Mouse (Mus musculus) layer of hippocampus, adult 9-11 months (tissue): ENCODE data around the gene Lipe.
A peak's percentile ranks its signal among the peaks of the same experiment; 100 is the strongest.

Experiments used
- DNase-seq: peaks from one replicate; pipeline ENCODE4 v3.0.0; 2022

The Lipe gene

DNA sequence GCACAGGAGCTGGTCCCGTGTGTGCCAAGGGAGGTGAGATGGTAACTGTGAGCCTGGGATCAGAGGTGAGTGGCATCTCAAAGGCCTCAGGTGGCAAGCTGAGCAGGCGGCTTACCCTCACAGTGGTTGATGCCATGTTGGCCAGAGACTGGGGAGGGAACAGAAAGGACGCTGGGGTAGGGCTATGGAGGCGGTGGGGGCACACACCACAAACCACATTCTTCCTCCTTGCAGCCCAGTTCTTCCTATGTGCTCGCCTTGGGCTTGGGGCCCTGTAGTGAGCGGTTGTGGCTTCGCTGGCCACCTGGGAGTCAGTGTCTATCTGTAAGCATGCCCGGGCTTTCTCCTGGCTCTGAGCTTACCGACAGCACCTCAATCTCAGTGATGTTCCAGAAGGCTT lies 13.7 kb downstream of the Lipe start:
- DNase-seq = no peak

DNA sequence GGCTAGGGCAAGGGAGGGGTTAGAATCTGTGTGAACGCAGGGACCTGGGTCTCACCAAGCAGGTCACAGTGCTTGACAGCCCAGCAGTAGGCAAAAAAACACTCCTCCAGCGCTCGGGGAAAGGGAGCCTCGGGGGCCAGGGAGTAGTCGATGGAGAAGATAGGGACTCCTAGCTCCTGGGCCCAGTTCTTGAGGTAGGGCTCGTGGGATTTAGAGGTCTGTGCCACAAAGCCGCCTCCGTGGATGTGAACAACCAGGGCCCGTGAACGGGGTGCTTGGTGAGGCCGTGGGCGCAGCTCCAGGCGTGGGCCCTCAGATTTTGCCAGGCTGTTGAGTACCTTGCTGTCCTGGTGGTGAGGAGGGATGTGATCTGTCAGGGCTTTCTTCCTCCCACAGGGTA lies 14.2 kb downstream of the Lipe start:
- DNase-seq = no peak

DNA sequence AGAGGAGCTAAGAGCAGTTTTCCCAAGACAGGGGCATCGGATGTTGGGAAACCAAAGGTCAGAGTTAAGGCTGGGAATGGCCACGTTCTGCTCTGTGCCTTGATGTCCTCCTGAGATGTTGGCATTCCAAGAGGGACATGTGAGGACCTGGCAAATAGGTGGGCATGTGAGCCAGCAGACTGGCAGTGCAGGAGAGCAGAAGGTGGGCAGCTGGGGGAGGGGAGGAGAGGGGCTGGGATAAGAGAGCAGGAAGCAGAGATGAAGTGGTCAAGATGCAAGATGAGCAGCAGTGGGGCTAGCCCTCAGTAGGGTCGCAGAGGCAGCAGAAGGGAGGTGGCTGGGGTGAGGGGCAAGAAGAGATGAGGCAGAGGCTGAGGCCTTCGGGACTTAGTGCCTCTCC lies 14.6 kb downstream of the Lipe start:
- no peak for DNase-seq

DNA sequence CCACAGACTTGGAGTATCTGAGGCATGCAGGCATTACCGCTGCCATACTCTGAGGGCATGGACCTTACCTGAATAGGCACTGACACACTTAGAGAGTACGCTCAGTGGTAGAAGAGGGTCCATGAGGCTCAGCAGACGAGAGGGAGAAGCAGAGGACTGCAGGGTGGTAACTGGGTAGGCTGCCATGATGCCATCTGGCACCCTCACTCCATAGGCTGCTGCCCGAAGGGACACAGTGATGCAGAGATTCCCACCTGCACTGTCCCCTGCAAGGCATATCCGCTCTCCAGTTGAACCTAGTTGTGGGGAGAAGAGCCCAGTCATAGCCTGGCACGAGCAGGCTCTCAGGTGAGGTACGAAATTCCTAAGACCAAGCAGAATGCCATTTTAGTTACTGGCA lies 15.1 kb downstream of the Lipe start:
- DNase-seq = no peak

DNA sequence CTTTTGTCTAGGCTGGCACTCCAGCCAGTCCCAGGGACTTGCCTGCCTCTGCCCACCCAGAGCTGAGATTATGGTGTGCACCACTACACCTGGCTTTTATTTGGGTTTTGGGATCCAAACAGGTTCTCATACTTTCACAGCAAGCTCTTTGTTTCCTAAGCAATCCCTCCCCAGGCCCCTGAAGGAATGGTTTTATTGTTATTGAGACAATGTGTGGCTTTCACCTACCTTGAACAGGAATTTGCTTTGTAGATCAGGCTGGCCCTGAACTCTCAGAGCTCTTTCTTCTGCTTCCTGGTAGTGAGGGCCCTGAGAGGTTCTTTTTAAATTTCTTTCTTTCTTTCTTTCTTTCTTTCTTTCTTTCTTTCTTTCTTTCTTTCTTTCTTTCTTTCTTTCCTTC lies 16.0 kb downstream of the Lipe start:
- DNase-seq = no peak

DNA sequence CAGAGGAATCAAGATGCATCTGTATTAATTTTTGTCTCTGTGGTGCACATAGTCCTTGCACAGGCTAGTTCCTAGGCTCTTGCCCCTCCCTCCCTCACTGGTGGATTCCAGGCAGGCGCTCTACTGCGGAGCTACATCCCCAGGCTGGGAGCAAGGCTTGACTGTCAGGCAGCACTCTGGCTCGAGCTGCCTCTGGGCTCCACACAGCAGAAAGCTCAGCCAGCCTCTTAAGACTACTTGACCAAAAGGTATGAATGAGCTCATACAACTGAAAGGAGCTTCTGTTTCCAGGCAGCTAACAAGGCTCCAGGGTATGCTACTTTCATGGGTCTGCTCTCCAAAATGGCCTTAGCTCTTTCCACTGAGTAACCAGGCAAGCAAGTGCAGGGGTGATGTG lies 17.2 kb downstream of the Lipe start:
- no peak for DNase-seq

DNA sequence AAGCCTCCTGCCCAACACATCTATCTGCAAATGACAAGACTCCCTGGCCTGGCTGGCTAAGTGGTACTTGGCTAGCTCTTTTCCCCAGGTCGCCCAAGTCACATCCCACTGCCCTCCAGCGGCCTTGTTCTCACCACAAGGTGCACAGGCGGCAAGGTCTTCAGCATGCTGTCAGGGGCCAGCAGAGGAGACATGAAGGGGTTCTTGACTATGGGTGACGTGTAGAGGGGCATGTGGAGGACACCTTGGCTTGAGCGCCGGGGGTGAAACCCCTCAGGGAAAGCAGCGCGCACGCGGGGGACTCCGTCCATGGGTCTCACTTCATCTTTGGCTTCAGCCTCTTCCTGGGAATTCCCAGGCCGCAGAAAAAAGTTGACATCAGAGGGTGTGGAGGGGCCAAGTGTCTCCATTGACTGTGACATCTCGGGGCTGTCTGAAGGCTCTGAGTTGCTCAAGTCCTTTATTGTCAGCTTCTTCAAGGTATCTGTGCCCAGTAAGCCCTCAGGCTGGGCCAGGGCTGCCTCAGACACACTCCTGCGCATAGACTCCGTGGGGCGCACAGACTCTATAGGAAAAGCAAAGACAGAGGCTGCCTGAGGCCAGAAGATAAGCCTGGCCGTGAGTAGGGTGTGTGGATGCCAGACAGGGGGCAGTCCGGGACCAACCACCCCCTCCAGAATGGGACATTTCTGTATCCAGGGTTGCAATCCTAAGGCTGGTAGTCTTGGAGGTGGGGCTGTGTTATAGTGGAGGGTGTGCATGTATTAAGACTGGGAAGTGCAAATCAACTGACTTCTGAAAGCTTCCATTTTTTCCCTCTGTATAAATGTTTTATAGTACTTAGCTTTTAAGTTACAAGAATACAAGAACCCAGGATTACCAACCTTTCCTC lies 17.9 kb downstream of the Lipe start:
- no peak for DNase-seq

DNA sequence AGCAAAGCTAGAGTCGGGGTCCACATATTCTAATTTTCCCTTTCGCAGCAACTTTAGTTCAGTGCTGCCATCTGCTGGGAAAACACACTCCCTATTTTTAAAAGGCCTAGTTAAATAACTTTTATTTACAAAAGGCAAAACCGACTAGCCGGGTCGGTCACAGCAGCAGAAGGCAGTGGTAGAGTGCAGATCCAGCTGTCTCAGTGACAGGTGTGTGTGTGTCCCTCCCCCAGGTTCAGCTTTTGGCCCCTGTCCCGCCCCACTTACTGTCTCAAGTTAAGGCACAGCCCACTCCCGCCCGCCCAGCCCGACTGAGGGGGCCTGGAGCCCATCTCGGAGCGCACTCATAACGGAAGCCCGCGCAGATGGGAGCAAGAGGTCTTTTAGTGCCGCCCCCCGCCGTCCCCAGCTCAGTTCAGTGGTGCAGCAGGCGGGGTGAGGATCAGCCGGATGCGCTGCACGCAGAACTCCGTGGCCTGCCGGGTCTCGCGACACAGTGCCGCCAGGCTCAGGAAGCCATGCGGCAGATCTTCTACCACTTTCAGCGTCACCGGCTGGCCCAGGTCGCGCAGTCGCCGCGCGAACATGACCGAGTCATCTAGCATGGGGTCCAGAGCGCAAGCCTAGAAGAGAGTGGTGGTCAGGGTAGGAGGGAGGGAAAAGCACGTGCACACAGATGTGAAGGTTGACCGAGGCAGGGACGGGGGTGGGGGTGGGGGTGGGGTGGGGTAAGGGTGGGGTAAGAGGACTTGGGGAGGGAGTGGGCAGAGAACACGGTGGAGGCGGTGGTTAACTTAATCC lies 18.8 kb downstream of the Lipe start:
- DNase-seq = peak; percentile 44

DNA sequence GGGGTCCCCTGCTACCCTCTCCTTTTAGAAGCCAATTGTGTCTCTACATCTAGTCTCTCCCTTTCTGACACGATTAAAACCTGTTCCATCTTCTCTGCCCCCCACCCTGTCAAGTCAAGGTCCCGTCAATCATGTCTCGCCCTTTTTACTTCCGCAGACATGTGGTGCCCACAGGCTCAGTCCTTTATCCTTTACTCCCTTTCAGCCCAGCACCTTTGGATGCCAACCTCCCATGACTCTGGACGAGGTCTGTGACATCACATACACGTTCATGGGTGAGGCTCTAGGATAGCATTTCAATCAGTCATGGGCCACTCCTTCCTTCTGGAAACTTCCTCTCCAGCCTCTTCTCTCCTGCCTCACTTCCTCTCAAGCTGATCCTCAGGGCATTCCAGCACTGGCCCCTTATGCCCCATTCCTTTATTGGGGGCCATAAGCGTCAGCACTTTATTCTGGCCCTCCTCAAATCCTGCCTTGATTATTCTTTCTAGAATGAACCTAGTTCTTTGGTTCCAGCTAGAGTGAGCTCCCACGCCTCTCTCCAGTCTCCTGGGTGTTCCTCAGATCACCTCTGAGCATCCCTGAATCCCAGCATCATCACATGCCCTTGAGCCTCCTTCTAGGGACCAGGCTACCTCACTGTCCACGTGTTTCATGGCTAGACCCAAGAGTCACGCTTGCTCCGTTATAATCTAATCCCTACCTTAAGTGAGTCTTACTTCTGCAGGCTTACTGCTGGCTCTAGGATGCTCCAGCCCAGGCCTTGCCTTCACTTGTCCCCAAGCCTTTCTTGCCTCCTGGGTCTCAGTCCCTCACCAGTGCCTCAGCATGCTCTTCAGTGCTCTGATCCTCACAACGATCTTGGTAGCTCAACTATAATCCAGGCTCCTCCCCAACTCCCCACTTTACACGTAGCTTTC lies 20.1 kb downstream of the Lipe start:
- DNase-seq = no peak

DNA sequence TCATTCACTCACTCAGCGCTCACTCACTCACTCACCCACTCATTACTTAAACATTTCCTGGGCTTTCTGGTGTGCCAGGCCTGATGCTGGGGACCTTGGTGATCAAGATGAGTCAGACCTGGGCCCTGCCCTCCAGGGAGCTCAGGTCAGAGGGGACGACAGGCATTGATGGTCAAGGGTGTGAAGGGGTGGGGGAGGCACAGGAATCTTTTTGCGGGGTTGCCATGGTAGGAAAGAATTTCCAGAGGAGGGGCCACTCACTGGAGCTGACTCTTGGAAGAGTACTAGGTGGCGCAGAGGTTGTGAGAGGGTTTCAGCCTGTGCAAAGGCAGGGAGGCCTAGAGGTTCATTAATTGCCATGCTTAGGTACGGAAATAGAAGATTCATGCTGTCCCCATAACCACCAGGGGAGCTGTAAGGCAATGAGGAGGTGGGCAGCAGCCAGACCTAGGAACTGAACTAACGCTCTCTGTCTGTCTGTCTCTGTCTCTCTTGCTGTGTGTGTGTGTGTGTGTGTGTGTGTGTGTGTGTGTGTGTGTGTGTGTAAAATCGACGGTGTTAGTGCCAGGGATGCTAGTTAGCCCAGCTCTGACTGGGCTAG lies 21.3 kb downstream of the Lipe start:
- no peak for DNase-seq

DNA sequence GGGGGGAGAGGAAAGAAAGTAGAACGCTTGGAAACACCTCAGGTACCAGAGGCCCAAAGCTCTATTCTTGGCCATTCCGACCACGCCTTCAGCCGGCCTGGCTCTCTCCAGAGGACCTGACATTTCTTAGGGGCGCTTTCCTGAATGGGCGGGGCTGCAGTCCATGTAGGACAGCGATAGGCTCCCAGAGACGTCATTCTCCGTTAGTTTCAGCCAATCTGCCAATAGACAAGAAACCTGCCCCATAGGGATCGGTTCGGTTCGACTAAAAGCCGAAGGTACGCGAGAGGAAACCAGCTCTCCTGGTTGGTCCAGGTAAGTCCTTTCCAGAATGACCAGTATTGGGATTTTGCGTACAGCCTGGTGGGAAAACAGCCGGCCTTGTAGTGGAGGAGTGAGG lies 22.0 kb downstream of the Lipe start:
- DNase-seq = peak; percentile 91

DNA sequence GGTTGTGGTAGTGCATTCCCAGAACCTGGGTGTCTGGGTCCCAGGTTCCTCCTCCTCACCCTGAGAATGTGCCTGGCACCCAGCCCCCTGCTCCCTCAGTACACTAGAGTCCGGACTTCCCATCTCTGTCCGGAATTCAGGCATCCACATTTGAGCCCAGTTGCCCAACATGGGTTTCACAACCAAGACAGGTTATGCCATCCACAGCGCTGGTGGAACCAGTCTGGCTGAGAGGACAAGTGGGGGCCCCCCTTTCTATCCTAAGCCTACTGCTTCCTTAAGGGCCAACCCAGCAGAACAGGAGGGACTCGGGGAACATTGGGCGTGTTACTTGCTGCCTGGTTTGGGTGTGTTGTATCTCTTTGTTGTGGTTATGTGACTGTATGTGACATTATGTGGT lies 26.1 kb downstream of the Lipe start:
- DNase-seq = no peak

DNA sequence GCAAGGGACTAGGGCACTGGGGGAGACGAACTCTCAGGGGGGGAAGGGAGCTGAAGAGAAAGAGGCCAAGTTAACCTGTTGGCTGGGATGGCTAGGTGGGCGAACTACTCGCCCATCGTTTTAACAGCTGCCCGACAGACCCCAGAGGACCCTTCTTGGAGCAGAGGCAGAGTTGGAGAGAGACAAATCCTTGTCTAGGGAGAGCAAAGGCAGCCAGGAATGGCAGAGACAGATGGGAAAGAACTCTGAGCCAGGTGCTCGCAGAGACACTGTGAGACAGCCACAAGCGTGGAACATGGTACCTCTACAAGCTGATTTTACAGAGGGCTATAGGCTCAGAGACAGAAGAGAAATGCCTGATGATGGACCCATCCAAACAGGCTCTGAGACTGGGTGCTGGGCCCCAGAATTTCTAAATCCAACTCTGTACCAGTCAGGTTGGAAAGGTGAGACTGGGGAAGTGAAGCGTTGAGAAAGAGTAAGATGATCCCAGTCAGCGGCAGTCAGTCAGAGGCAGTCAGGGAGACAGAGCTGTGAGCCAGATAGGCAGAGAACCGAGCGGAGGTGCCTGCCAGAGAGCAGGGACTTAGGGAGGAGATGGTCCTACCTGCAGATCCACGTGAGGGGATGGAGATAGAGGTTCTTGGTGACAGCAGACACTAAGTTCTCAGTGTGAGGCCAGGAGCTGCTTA lies 29.3 kb downstream of the Lipe start, which contains the start of gene Cnfn:
Gene Cnfn (minus strand): TSS at position 667 of the 692 bp plus-strand sequence.
- no peak for DNase-seq

DNA sequence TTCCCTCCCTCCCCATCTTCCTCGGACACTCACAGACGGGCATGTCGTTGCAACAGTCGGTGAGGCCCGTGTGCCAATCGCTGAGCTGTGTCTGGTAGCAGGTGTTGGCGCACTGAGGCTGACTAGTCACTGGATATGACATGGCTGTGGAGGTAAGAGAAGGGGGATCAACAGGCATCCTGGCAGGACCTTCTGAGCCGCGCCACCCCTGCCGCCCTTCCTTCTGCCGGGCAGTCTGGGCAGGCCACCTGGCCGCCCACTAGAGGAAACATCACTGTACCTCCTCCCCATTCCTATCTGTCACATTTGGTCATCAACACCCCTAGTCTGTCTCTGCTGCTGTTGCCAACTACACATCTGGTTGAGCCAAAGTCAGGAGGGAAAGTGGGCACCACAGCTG lies 30.2 kb downstream of the Lipe start:
- no peak for DNase-seq

DNA sequence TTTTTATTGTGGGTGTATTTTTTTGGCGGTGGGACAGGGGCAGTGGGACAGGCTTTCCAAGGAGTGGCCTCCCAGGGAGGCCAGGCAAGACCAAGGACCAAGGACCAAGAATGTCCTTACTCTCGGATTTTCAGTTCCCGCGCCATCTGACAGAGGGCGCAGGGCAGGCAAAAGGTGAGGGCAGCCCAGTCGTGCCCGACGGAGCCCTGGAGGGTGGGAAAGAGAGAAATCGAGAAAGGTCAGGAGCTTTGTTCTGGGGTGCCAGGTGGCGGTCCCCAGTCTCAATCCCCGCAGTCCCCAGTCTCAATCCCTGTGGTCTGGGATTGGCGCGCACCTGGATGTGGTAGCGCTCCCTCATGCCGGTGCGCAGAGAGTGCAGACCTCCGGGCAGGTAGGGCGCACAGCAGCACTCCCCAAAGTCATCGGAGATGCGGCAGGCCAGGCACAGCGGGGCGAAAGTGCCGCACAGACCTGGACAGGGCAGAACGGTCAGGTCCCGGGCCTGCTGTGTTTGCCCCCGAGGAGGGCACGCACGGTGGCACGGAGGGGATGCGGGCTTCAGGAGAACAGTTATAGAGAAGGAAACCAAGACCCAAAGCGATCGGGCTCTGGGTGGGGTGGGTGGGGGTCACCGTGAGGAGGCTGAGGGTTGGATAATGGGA lies 30.7 kb downstream of the Lipe start:
- no peak for DNase-seq

DNA sequence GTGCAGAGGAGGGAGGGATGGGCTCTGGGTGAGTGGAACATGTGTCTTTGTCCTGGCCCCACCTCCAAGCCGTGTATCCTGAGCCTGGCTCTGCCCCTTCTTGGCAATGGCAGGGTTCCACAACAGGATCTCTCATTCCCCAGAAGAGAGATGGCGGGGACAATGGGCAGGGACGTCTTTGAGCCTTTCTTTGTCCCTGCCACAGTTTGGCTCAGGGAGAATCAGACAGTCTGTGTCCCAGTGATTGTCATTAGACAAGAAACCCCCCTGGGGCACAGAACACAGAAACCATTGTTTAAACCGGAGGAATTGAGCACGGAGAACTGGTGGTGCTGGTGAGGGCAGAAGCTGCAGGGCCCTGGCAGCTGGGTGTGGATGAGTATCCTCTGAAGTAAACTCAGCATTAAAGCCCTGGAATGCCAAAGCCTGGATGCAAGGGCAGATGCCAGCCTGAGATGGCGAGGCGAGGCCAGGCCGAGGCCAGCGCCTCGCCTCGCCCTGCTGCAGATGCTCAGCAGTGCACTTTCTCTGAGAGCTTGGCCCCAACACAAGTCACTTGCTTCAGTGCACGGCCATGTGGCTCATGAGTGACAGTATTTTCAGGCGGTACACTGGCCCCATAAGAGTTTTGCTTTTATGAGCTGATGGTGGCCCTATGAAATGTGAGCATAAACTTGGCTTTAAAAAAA lies 32.4 kb downstream of the Lipe start:
- DNase-seq = peak; percentile 38

DNA sequence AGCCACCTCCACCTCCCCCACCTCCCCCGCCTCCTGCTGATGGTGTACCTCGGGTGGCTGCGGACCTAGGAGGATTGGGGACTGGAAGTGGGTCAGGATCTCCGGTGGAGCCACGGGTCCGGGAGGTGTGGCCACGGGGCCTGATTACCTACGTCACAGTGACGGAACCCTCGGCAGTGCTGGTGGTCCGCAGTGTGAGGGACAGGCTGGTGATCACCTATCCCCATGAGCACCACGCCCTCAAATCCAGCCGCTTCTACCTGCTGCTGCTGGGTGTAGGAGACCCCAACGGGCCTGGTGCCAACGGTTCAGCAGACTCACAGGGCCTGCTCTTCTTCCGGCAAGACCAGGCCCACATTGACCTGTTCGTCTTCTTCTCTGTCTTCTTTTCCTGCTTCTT lies 34.9 kb downstream of the Lipe start:
- DNase-seq = no peak

DNA sequence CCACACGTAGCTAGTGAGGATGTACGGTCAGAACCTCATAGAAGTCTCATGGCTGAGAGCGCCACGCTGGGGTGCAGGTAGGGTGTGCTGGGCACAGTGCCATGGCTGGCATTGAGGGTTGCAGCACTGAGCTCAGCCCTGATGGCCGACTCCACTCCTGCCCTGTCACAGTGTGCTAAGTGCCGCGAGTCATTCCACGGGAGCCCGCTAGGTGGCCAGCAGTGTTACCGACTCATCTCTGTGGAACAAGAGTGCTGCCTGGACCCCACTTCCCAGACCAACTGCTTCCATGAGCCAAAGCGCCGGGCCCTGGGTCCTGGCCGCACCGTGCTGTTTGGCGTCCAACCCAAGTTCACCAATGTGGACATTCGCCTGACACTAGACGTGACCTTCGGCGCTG lies 35.4 kb downstream of the Lipe start:
- DNase-seq = no peak

DNA sequence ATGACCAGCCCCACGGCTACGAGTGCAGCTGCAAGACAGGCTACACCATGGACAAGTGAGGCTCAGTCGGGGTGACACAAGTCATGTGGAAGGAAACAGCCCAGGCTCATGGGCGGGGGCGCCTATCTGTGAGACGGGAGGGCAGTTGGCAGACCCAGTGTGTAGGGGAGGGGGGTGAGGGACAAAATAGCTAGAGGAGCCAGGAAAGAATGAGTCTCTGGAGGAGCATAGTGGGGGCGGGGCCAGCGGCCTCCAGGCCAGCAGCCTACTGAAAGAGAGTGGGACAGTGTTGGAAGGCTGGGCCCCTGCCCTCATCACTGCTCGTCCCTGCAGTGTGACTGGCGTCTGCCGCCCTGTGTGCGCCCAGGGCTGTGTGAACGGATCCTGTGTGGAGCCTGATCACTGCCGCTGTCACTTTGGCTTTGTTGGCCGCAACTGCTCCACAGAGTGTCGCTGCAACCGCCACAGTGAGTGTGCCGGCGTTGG lies 39.7 kb downstream of the Lipe start:
- no peak for DNase-seq

DNA sequence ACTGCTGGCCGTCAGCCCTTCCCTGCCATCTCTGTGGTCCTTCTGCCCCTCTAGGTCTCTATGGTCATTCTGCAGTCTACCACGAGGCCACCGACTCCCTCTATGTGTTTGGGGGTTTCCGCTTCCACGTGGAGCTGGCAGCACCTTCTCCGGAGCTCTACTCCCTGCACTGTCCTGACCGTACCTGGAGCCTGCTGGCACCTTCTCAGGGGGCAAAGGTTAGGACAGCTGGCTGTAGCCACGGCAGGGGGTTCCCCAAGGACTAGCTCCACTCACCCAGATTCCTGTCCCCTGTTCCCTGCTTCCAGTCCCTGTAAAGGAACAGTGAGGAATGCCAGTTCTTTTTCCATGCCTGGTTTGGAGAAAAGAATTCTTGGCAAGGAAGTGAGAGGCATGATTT lies 49.6 kb downstream of the Lipe start:
- no peak for DNase-seq
